Mouse (Mus musculus): ENCODE data around the gene Ccdc162. TPM values are rescaled to one million over a fixed set of nuclear protein-coding genes. Genes with fewer than 3 reads are reported as not detected.

Ccdc162 gene
- polyA plus RNA-seq, 1 experiment from 2014 or later = 2.2 TPM

GRCm38 (mm10) chr10:41733214-41733613, 16.8 kb upstream of the Ccdc162 start:
- no peaks in the 10 kb centered on the region for H3K4me1 ChIP-seq (ENCODE audit: insufficient read depth, low read depth, low read length)
- ATAC-seq (no peak), DNase-seq (ENCODE audit: low spot score) (no peak)
- H3K36me3 ChIP-seq (ENCODE audit: insufficient read depth, low read length) = no peaks in the 10 kb centered on the region
- no peak for TF ChIP-seq CTCF (IDR thresholded peaks at IDR 0.05)
- TF ChIP-seq EP300 (IDR thresholded peaks at IDR 0.05) = no peak
- no peak overlapping the region for H3K4me2 ChIP-seq (replicated peaks; ENCODE audit: low read depth, low read length)
- WGBS = 85% methylated on average over 3 of the region's 3 CpGs
- no peak overlapping the region for H3K4me3 ChIP-seq (ENCODE audit: low read depth, low read length)
- H3K27me3 ChIP-seq (replicated peaks; ENCODE audit: insufficient read depth, low read length) = no peaks in the 10 kb centered on the region
- no peak overlapping the region for H3K27ac ChIP-seq (ENCODE audit: low read length)
- H3K9me3 ChIP-seq (ENCODE audit: low read length) = no peaks in the 10 kb centered on the region
- H3K9ac ChIP-seq (replicated peaks; ENCODE audit: low read depth) = no peak overlapping the region

GRCm38 (mm10) chr10:41731932-41732331, 15.5 kb upstream of the Ccdc162 start:
- no peak overlapping the region for H3K9ac ChIP-seq (replicated peaks; ENCODE audit: low read depth)
- no peak for TF ChIP-seq EP300 (IDR thresholded peaks at IDR 0.05)
- DNase-seq (ENCODE audit: low spot score) (no peak), ATAC-seq (no peak)
- H3K4me1 ChIP-seq (ENCODE audit: insufficient read depth, low read depth, low read length) = no peaks in the 10 kb centered on the region
- no peak overlapping the region for H3K4me3 ChIP-seq (ENCODE audit: low read depth, low read length)
- H3K4me2 ChIP-seq (replicated peaks; ENCODE audit: low read depth, low read length) = no peak overlapping the region
- WGBS = 86% methylated on average over 4 of the region's 4 CpGs
- no peaks in the 10 kb centered on the region for H3K36me3 ChIP-seq (ENCODE audit: insufficient read depth, low read length)
- no peaks in the 10 kb centered on the region for H3K27me3 ChIP-seq (replicated peaks; ENCODE audit: insufficient read depth, low read length)
- no peak overlapping the region for H3K27ac ChIP-seq (ENCODE audit: low read length)
- no peaks in the 10 kb centered on the region for H3K9me3 ChIP-seq (ENCODE audit: low read length)

- H3K27me3 ChIP-seq (replicated peaks; ENCODE audit: insufficient read depth, low read length) = no peaks in the 10 kb centered on the region
- no peaks in the 10 kb centered on the region for H3K4me1 ChIP-seq (ENCODE audit: insufficient read depth, low read depth, low read length)
- no peak overlapping the region for H3K9ac ChIP-seq (replicated peaks; ENCODE audit: low read depth)
- no peak overlapping the region for H3K27ac ChIP-seq (ENCODE audit: low read length)
- TF ChIP-seq CTCF (IDR thresholded peaks at IDR 0.05) (no peak), EP300 (IDR thresholded peaks at IDR 0.05) (no peak)
- WGBS = 89% methylated on average over 10 of the region's 10 CpGs
- DNase-seq (ENCODE audit: low spot score) (no peak), ATAC-seq (no peak)
- no peak overlapping the region for H3K4me3 ChIP-seq (ENCODE audit: low read depth, low read length)
- no peaks in the 10 kb centered on the region for H3K36me3 ChIP-seq (ENCODE audit: insufficient read depth, low read length)
- no peaks in the 10 kb centered on the region for H3K9me3 ChIP-seq (ENCODE audit: low read length)
- H3K4me2 ChIP-seq (replicated peaks; ENCODE audit: low read depth, low read length) = no peak overlapping the region
These were observed 14.3 kb upstream of the Ccdc162 start for GRCm38 (mm10) chr10:41730746-41731145.

- Histone ChIP-seq H3K4me3 (ENCODE audit: low read depth, low read length) (no peak overlapping the region), H3K36me3 (ENCODE audit: insufficient read depth, low read length) (no peaks in the 10 kb centered on the region), H3K4me2 (replicated peaks; ENCODE audit: low read depth, low read length) (no peak overlapping the region), H3K27me3 (replicated peaks; ENCODE audit: insufficient read depth, low read length) (no peaks in the 10 kb centered on the region), H3K27ac (ENCODE audit: low read length) (no peak overlapping the region), H3K9ac (replicated peaks; ENCODE audit: low read depth) (no peak overlapping the region), H3K9me3 (ENCODE audit: low read length) (no peaks in the 10 kb centered on the region), H3K4me1 (ENCODE audit: insufficient read depth, low read depth, low read length) (no peaks in the 10 kb centered on the region)
- DNase-seq (ENCODE audit: low spot score) (no peak), ATAC-seq (no peak)
- 83% methylated on average over 9 of the region's 9 CpGs for WGBS
- TF ChIP-seq CTCF (IDR thresholded peaks at IDR 0.05) (no peak), EP300 (IDR thresholded peaks at IDR 0.05) (no peak)
These were observed 9.8 kb upstream of the Ccdc162 start for GRCm38 (mm10) chr10:41726215-41726614.

- 81% methylated on average over 9 of the region's 9 CpGs for WGBS
- H3K4me3 ChIP-seq (ENCODE audit: low read depth, low read length) = no peak overlapping the region
- TF ChIP-seq EP300 (IDR thresholded peaks at IDR 0.05) (no peak), CTCF (IDR thresholded peaks at IDR 0.05) (no peak)
- no peaks in the 10 kb centered on the region for H3K9me3 ChIP-seq (ENCODE audit: low read length)
- H3K36me3 ChIP-seq (ENCODE audit: insufficient read depth, low read length) = no peaks in the 10 kb centered on the region
- no peaks in the 10 kb centered on the region for H3K27me3 ChIP-seq (replicated peaks; ENCODE audit: insufficient read depth, low read length)
- H3K27ac ChIP-seq (ENCODE audit: low read length) = no peak overlapping the region
- H3K4me1 ChIP-seq (ENCODE audit: insufficient read depth, low read depth, low read length) = no peaks in the 10 kb centered on the region
- DNase-seq (ENCODE audit: low spot score) = no peak
- H3K4me2 ChIP-seq (replicated peaks; ENCODE audit: low read depth, low read length) = no peak overlapping the region
- H3K9ac ChIP-seq (replicated peaks; ENCODE audit: low read depth) = no peak overlapping the region
- no peak for ATAC-seq
These were observed 3.2 kb upstream of the Ccdc162 start for GRCm38 (mm10) chr10:41719587-41719986.

GRCm38 (mm10) chr10:41715557-41715956, 877 bp downstream of the Ccdc162 start:
- H3K9ac ChIP-seq (replicated peaks; ENCODE audit: low read depth) = no peak overlapping the region
- ATAC-seq (no peak), DNase-seq (ENCODE audit: low spot score) (no peak)
- H3K27me3 ChIP-seq (replicated peaks; ENCODE audit: insufficient read depth, low read length) = no peaks in the 10 kb centered on the region
- H3K27ac ChIP-seq (ENCODE audit: low read length) = no peak overlapping the region
- no peaks in the 10 kb centered on the region for H3K9me3 ChIP-seq (ENCODE audit: low read length)
- H3K4me2 ChIP-seq (replicated peaks; ENCODE audit: low read depth, low read length) = no peak overlapping the region
- no peak overlapping the region for H3K4me3 ChIP-seq (ENCODE audit: low read depth, low read length)
- 87% methylated on average over 14 of the region's 14 CpGs for WGBS
- H3K36me3 ChIP-seq (ENCODE audit: insufficient read depth, low read length) = no peaks in the 10 kb centered on the region
- H3K4me1 ChIP-seq (ENCODE audit: insufficient read depth, low read depth, low read length) = no peaks in the 10 kb centered on the region
- TF ChIP-seq CTCF (IDR thresholded peaks at IDR 0.05) (no peak), EP300 (IDR thresholded peaks at IDR 0.05) (no peak)

GRCm38 (mm10) chr10:41711467-41711866, 5.0 kb downstream of the Ccdc162 start:
- 78% methylated on average over 7 of the region's 7 CpGs for WGBS
- no peak overlapping the region for H3K4me2 ChIP-seq (replicated peaks; ENCODE audit: low read depth, low read length)
- H3K27me3 ChIP-seq (replicated peaks; ENCODE audit: insufficient read depth, low read length) = no peaks in the 10 kb centered on the region
- no peak overlapping the region for H3K9ac ChIP-seq (replicated peaks; ENCODE audit: low read depth)
- ATAC-seq (no peak), DNase-seq (ENCODE audit: low spot score) (no peak)
- H3K36me3 ChIP-seq (ENCODE audit: insufficient read depth, low read length) = no peaks in the 10 kb centered on the region
- H3K4me1 ChIP-seq (ENCODE audit: insufficient read depth, low read depth, low read length) = no peaks in the 10 kb centered on the region
- TF ChIP-seq CTCF (IDR thresholded peaks at IDR 0.05) (no peak), EP300 (IDR thresholded peaks at IDR 0.05) (no peak)
- H3K4me3 ChIP-seq (ENCODE audit: low read depth, low read length) = no peak overlapping the region
- no peaks in the 10 kb centered on the region for H3K9me3 ChIP-seq (ENCODE audit: low read length)
- H3K27ac ChIP-seq (ENCODE audit: low read length) = no peak overlapping the region

All from lung, postnatal 0 days (tissue).